Mouse (Mus musculus) MEL (cell line): ENCODE data around the gene Ptprf. TPM values are rescaled to one million over a fixed set of nuclear protein-coding genes. Genes with fewer than 3 reads are reported as not detected.

ENCODE experiments used
- DNase-seq: peaks from one replicate; pipeline ENCODE4 v3.0.0; 2011; ENCODE audit warnings: low read depth, low spot score
- H3K27ac ChIP-seq: 2 replicates; pipeline ENCODE4 v1.5.1; 2012; ENCODE audit warnings: low read depth, mild to moderate bottlenecking, control low read depth, low read length, moderate library complexity; ENCODE audit not compliant: control insufficient read depth
- H3K27me3 ChIP-seq, 2 experiments: fragments of 150-350 bp in 1 of 2; sonication (generic) in 1 of 2; 2 replicates each; pipeline ENCODE4 v1.6.1; 2012; ENCODE audit warnings: low read length in 2 of 2, mild to moderate bottlenecking in 2 of 2, improper control_type of control experiment in 1 of 2, moderate library complexity in 1 of 2; ENCODE audit not compliant: insufficient read depth in 2 of 2, control insufficient read depth in 1 of 2
- H3K36me3 ChIP-seq, 2 experiments: 2 replicates each; pipeline ENCODE4 v1.6.1; 2012 to 2014; ENCODE audit warnings: low read length in 2 of 2, improper control_type of control experiment in 1 of 2, inconsistent platforms in 1 of 2, mild to moderate bottlenecking in 1 of 2; ENCODE audit not compliant: insufficient read depth in 2 of 2, control insufficient read depth in 1 of 2
- H3K4me1 ChIP-seq, 2 experiments: fragments of 150-350 bp in 1 of 2; sonication (generic) in 1 of 2; 2 replicates each; pipeline ENCODE4 v1.6.1; 2012; ENCODE audit warnings: low read length in 2 of 2, improper control_type of control experiment in 1 of 2, mild to moderate bottlenecking in 1 of 2; ENCODE audit not compliant: insufficient read depth in 2 of 2, control insufficient read depth in 1 of 2
- H3K4me3 ChIP-seq, 2 experiments: fragments of 150-350 bp in 1 of 2; sonication (generic) in 1 of 2; 2 replicates each; pipeline ENCODE4 v1.5.1; 2012; ENCODE audit warnings: low read depth in 2 of 2, low read length in 2 of 2, mild to moderate bottlenecking in 2 of 2, moderate library complexity in 2 of 2, control low read depth in 1 of 2, improper control_type of control experiment in 1 of 2; ENCODE audit not compliant: control insufficient read depth in 1 of 2, insufficient read depth in 1 of 2
- H3K79me2 ChIP-seq: 2 replicates; pipeline ENCODE4 v1.6.1; 2012; ENCODE audit warnings: mild to moderate bottlenecking, low read length, moderate library complexity; ENCODE audit not compliant: control insufficient read depth, poor library complexity, insufficient read depth
- H3K9ac ChIP-seq: 2 replicates; pipeline ENCODE4 v1.6.1; 2012; ENCODE audit warnings: low read depth, mild to moderate bottlenecking, control low read depth, low read length, moderate library complexity; ENCODE audit not compliant: control insufficient read depth, poor library complexity, severe bottlenecking
- H3K9me3 ChIP-seq: fragments of 150-350 bp; sonication (generic); replicated peaks from 2 replicates; pipeline ENCODE4 v1.6.1; 2012; ENCODE audit warnings: mild to moderate bottlenecking, low read length, improper control_type of control experiment, moderate library complexity; ENCODE audit not compliant: insufficient read depth
- BHLHE40 ChIP-seq: IDR thresholded peaks from 2 replicates; pipeline ENCODE4 v1.6.1; 2012; ENCODE audit warnings: low read depth, mild to moderate bottlenecking, inconsistent platforms, low read length, improper control_type of control experiment, borderline replicate concordance
- CTCF ChIP-seq, 3 experiments: IDR thresholded peaks in 2 of 3; conservative IDR thresholded peaks in 1 of 3; 2 replicates each; pipeline ENCODE4 v1.5.1; 2011 to 2012; ENCODE audit warnings: low read length in 3 of 3, low read depth in 2 of 3, mild to moderate bottlenecking in 2 of 3, improper control_type of control experiment in 1 of 3, inconsistent platforms in 1 of 3, mixed read lengths in 1 of 3, moderate library complexity in 1 of 3; ENCODE audit not compliant: control insufficient read depth in 1 of 3, insufficient read depth in 1 of 3, poor library complexity in 1 of 3, severe bottlenecking in 1 of 3
- ELF1 ChIP-seq: IDR thresholded peaks from 2 replicates; pipeline ENCODE4 v1.6.1; 2014; ENCODE audit warnings: low read depth, mild to moderate bottlenecking, inconsistent platforms, low read length, improper control_type of control experiment, moderate library complexity
- EP300 ChIP-seq, 2 experiments: IDR thresholded peaks; 2 replicates each; pipeline ENCODE4 v1.6.1; 2011; ENCODE audit warnings: improper control_type of control experiment in 2 of 2, low read length in 2 of 2, low read depth in 1 of 2, mild to moderate bottlenecking in 1 of 2
- ETS1 ChIP-seq: IDR thresholded peaks from 2 replicates; pipeline ENCODE4 v1.6.1; 2012; ENCODE audit warnings: low read depth, mild to moderate bottlenecking, inconsistent platforms, low read length, improper control_type of control experiment, moderate library complexity
- GABPA ChIP-seq: IDR thresholded peaks from 2 replicates; pipeline ENCODE4 v1.6.1; 2012; ENCODE audit warnings: low read depth, mild to moderate bottlenecking, inconsistent platforms, low read length, improper control_type of control experiment, moderate library complexity
- JUND ChIP-seq: IDR thresholded peaks from 2 replicates; pipeline ENCODE4 v1.6.1; 2011; ENCODE audit warnings: low read depth, mild to moderate bottlenecking, improper control_type of control experiment, low read length
- MAX ChIP-seq: IDR thresholded peaks from 2 replicates; pipeline ENCODE4 v1.6.1; 2011; ENCODE audit warnings: low read length, improper control_type of control experiment
- MAZ ChIP-seq: IDR thresholded peaks from 2 replicates; pipeline ENCODE4 v1.6.1; 2012; ENCODE audit warnings: low read depth, mild to moderate bottlenecking, inconsistent platforms, low read length, improper control_type of control experiment
- MYB ChIP-seq: IDR thresholded peaks from 2 replicates; pipeline ENCODE4 v1.6.1; 2011; ENCODE audit warnings: mild to moderate bottlenecking, low read depth, low read length, improper control_type of control experiment
- MYC ChIP-seq: IDR thresholded peaks from 2 replicates; pipeline ENCODE4 v1.6.1; 2011; ENCODE audit warnings: low read depth, mild to moderate bottlenecking, low read length, improper control_type of control experiment, moderate library complexity
- NRF1 ChIP-seq: IDR thresholded peaks from 2 replicates; pipeline ENCODE4 v1.6.1; 2014; ENCODE audit warnings: low read depth, mild to moderate bottlenecking, inconsistent platforms, low read length, improper control_type of control experiment, moderate library complexity; ENCODE audit not compliant: poor library complexity, insufficient read depth, severe bottlenecking
- POLR2A ChIP-seq, 2 experiments: IDR thresholded peaks; 2 replicates each; pipeline ENCODE4 v1.6.1; 2011 to 2012; ENCODE audit warnings: low read length in 2 of 2, mild to moderate bottlenecking in 2 of 2, control low read depth in 1 of 2, improper control_type of control experiment in 1 of 2, low read depth in 1 of 2, moderate library complexity in 1 of 2; ENCODE audit not compliant: control insufficient read depth in 1 of 2, insufficient read depth in 1 of 2, poor library complexity in 1 of 2
- POLR2AphosphoS5 ChIP-seq: IDR thresholded peaks from 2 replicates; pipeline ENCODE4 v1.6.1; 2012; ENCODE audit warnings: low read depth, borderline replicate concordance, mild to moderate bottlenecking, inconsistent platforms, low read length, moderate library complexity, mixed read lengths
- RAD21 ChIP-seq: IDR thresholded peaks from 2 replicates; pipeline ENCODE4 v1.6.1; 2011; ENCODE audit warnings: mild to moderate bottlenecking, low read depth, low read length, improper control_type of control experiment
- SMC3 ChIP-seq: IDR thresholded peaks from 2 replicates; pipeline ENCODE4 v1.6.1; 2011; ENCODE audit warnings: low read depth, low read length, improper control_type of control experiment
- TAL1 ChIP-seq: IDR thresholded peaks from 2 replicates; pipeline ENCODE4 v1.6.1; 2012; ENCODE audit warnings: mild to moderate bottlenecking, inconsistent platforms, low read length, moderate library complexity, mixed read lengths
- TCF12 ChIP-seq: IDR thresholded peaks from 2 replicates; pipeline ENCODE4 v1.6.1; 2014; ENCODE audit warnings: low read depth, mild to moderate bottlenecking, inconsistent platforms, low read length, improper control_type of control experiment, moderate library complexity
- USF1 ChIP-seq: IDR thresholded peaks from 2 replicates; pipeline ENCODE4 v1.6.1; 2014; ENCODE audit warnings: low read depth, mild to moderate bottlenecking, inconsistent platforms, low read length, improper control_type of control experiment, moderate library complexity
- USF2 ChIP-seq, 2 experiments: IDR thresholded peaks; 2 replicates each; pipeline ENCODE4 v1.6.1; 2011 to 2012; ENCODE audit warnings: improper control_type of control experiment in 2 of 2, low read length in 2 of 2, borderline replicate concordance in 1 of 2, inconsistent platforms in 1 of 2, low read depth in 1 of 2, mild to moderate bottlenecking in 1 of 2; ENCODE audit not compliant: insufficient read depth in 1 of 2
- ZC3H11A ChIP-seq: IDR thresholded peaks from 2 replicates; pipeline ENCODE4 v1.6.1; 2012; ENCODE audit warnings: low read depth, mild to moderate bottlenecking, inconsistent platforms, low read length, improper control_type of control experiment
- ZKSCAN1 ChIP-seq: IDR thresholded peaks from 2 replicates; pipeline ENCODE4 v1.6.1; 2012; ENCODE audit warnings: low read depth, mild to moderate bottlenecking, inconsistent platforms, low read length, improper control_type of control experiment, moderate library complexity
- ZMIZ1 ChIP-seq: IDR thresholded peaks from 2 replicates; pipeline ENCODE4 v1.6.1; 2012; ENCODE audit warnings: low read depth, mild to moderate bottlenecking, inconsistent platforms, low read length, improper control_type of control experiment, moderate library complexity
- ZNF384 ChIP-seq: IDR thresholded peaks from 2 replicates; pipeline ENCODE4 v1.6.1; 2012; ENCODE audit warnings: low read depth, mild to moderate bottlenecking, inconsistent platforms, low read length, improper control_type of control experiment
- polyA plus RNA-seq, 2 experiments: library from polyadenylated mRNA; stranded (reverse) in 1 of 2; unstranded in 1 of 2; fragments of >175 nt in 1 of 2; fragments of >200 nt in 1 of 2; gene quantifications; 2 replicates each; pipeline versions ENCODE4 v1.2.1 to v1.2.4; 2012; ENCODE audit warnings: low replicate concordance in 2 of 2, low read depth in 1 of 2; ENCODE audit not compliant: insufficient read length in 2 of 2, insufficient read depth in 1 of 2, missing spikeins in 1 of 2
- total RNA-seq: library from RNA; depleted of rRNA; stranded (reverse); fragments of 300-350 nt; gene quantifications from 2 replicates; pipeline ENCODE4 v1.2.3, GENCODE M21; 2012

Ptprf gene
- total and polyA plus RNA-seq, 3 experiments = 0.04 TPM; not detected in 2

GRCm38 (mm10) chr4:118292741-118293306, 1.6 kb upstream of the Ptprf start:
- Histone ChIP-seq H3K27me3 (peaks cover 0 to 4% of the 10 kb centered on the region in 2 experiments; a peak in 2 of 4 replicates), H3K4me3 (no peak overlapping the region), H3K79me2 (no peaks in the 10 kb centered on the region), H3K27ac (no peak overlapping the region), H3K36me3 (no peaks in the 10 kb centered on the region), H3K9me3 (no peaks in the 10 kb centered on the region)
- DNase-seq = peak; percentile 73
- TF ChIP-seq MAX (no peak), JUND (no peak), ELF1 (no peak), USF2 (IDR thresholded peaks at IDR 0.05; ENCODE audit: borderline replicate concordance in 1 of 2, insufficient read depth in 1 of 2, low read depth in 1 of 2, low read length in 2 of 2) (no peak), USF1 (no peak), MAZ (no peak), TCF12 (no peak), SMC3 (peak; percentile 91), POLR2AphosphoS5 (no peak), BHLHE40 (no peak), GABPA (no peak), NRF1 (no peak), CTCF (IDR thresholded peaks at IDR 0.05 in 2 of 3, conservative IDR thresholded peaks at IDR 0.05 in 1 of 3; ENCODE audit: control insufficient read depth in 1 of 3, insufficient read depth in 1 of 3, low read depth in 2 of 3, low read length in 3 of 3, poor library complexity in 1 of 3, severe bottlenecking in 1 of 3) (peak; percentile 95 to 97 (median 96)), ZKSCAN1 (no peak), MYC (no peak), ETS1 (no peak), RAD21 (peak; percentile 95), ZMIZ1 (no peak), EP300 (IDR thresholded peaks at IDR 0.05; ENCODE audit: low read depth in 1 of 2, low read length in 2 of 2) (no peak), MYB (no peak), ZC3H11A (peak; percentile 84), POLR2A (IDR thresholded peaks at IDR 0.05; ENCODE audit: control insufficient read depth in 1 of 2, insufficient read depth in 1 of 2, low read depth in 1 of 2, low read length in 2 of 2, poor library complexity in 1 of 2) (no peak), ZNF384 (no peak), TAL1 (no peak)
- TF ChIP-seq, all 39 proteins: peak for 4
- no peak overlapping the region for H3K9ac ChIP-seq
- H3K4me1 ChIP-seq = peaks cover 0 to 9% of the 10 kb centered on the region in 2 experiments; a peak in 2 of 4 replicates
